Mouse (Mus musculus) neural tube, embryonic 14.5 days (tissue): ENCODE data around the gene Atoh8. TPM values are rescaled to one million over a fixed set of nuclear protein-coding genes. Genes with fewer than 3 reads are reported as not detected.

Experiments used
- ATAC-seq: fragments of 200-750 bp; cut with Nextera tagmentation; 2 replicates; pipeline ENCODE4 v1.8.0; 2017; ENCODE audit warnings: low read depth, mild to moderate bottlenecking, moderate TSS enrichment, moderate library complexity
- H3K27ac ChIP-seq: fragments of 300-500 bp; sonication (generic); 2 replicates; pipeline ENCODE4 v1.5.1; 2014; ENCODE audit warnings: low read depth, mild to moderate bottlenecking, control low read depth, low read length, moderate library complexity, mixed read lengths
- H3K27me3 ChIP-seq: fragments of 300-500 bp; sonication (generic); 2 replicates; pipeline ENCODE4 v1.6.1; 2014; ENCODE audit warnings: low read length; ENCODE audit not compliant: control insufficient read depth, insufficient read depth
- H3K36me3 ChIP-seq: fragments of 300-500 bp; sonication (generic); 2 replicates; pipeline ENCODE4 v1.6.1; 2014; ENCODE audit warnings: low read length, mixed read lengths; ENCODE audit not compliant: control insufficient read depth, insufficient read depth
- H3K4me1 ChIP-seq: fragments of 300-500 bp; sonication (generic); 2 replicates; pipeline ENCODE4 v1.6.1; 2014; ENCODE audit warnings: low read length; ENCODE audit not compliant: control insufficient read depth, insufficient read depth
- H3K4me2 ChIP-seq: fragments of 300-500 bp; sonication (generic); 2 replicates; pipeline ENCODE4 v1.6.1; 2014; ENCODE audit warnings: mild to moderate bottlenecking, low read depth, low read length, control low read depth
- H3K4me3 ChIP-seq: fragments of 300-500 bp; sonication (generic); 2 replicates; pipeline ENCODE4 v1.5.1; 2014; ENCODE audit warnings: low read depth, low read length, control low read depth, mixed read lengths
- H3K9ac ChIP-seq: fragments of 300-500 bp; sonication (generic); replicated peaks from 2 replicates; pipeline ENCODE4 v1.6.1; 2014; ENCODE audit warnings: low read depth, mild to moderate bottlenecking, control low read depth, low read length, mixed read lengths
- H3K9me3 ChIP-seq: fragments of 300-500 bp; sonication (generic); 2 replicates; pipeline ENCODE4 v1.6.1; 2016; ENCODE audit warnings: low read length; ENCODE audit not compliant: control insufficient read depth
- WGBS: fragments of 180-500 bp; shearing (Covaris S2); extraction: QIAGEN DNeasy Blood & Tissue Kit; methylation state at CpG from one replicate; pipeline ENCODE4 v1.1.7; 2014; 5-methylcytosine and 5-hydroxymethylcytosine counted together
- polyA plus RNA-seq: library from polyadenylated mRNA; unstranded; fragments of >200 nt; fragmentation: Nextera tagmentation; extraction: Ambion mirVana; gene quantifications from 2 replicates; pipeline ENCODE4 v1.2.1, GENCODE M21; 2014

The Atoh8 gene
- polyA plus RNA-seq, 1 experiment from 2014 or later: 1.1 TPM

- Histone ChIP-seq H3K36me3 (no peaks in the 10 kb centered on the region), H3K27me3 (no peaks in the 10 kb centered on the region), H3K4me1 (0 out of 2 replicates have a peak, but pooled peaks cover 5% of the 10 kb centered on the region), H3K27ac (no peak overlapping the region), H3K4me2 (no peak overlapping the region), H3K9ac (no peak overlapping the region), H3K4me3 (no peak overlapping the region), H3K9me3 (no peaks in the 10 kb centered on the region)
- no peak for ATAC-seq
Measured at GRCm38 (mm10) chr6:72197515-72197914, 37.9 kb downstream of the Atoh8 start.

DNA sequence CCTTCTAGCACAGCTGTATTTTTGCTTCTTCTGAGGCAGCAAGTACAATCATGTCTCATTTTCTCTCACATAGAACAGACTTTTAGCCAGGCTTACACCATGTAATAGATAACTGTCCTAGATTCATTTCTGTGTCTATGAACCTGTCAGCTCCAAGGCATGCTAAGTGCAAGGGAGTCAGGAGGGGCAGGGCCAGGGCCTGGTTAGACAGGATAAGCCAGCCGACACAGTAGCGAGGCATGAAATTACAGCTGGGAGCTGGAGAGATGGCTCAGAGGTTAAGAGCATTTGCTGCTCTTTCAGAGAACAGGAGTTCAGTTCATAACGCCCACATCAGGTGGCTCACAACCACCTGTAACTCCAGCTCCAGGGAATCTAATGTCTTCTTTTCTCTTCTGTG is 38.7 kb downstream of the Atoh8 start:
- WGBS: 89% methylated on average over 3 of the region's 3 CpGs
- Histone ChIP-seq H3K9me3 (no peaks in the 10 kb centered on the region), H3K4me3 (no peak overlapping the region), H3K4me1 (0 out of 2 replicates have a peak, but pooled peaks cover 5% of the 10 kb centered on the region), H3K4me2 (no peak overlapping the region), H3K27me3 (no peaks in the 10 kb centered on the region), H3K36me3 (no peaks in the 10 kb centered on the region), H3K9ac (no peak overlapping the region), H3K27ac (no peak overlapping the region)
- ATAC-seq: no peak

DNA sequence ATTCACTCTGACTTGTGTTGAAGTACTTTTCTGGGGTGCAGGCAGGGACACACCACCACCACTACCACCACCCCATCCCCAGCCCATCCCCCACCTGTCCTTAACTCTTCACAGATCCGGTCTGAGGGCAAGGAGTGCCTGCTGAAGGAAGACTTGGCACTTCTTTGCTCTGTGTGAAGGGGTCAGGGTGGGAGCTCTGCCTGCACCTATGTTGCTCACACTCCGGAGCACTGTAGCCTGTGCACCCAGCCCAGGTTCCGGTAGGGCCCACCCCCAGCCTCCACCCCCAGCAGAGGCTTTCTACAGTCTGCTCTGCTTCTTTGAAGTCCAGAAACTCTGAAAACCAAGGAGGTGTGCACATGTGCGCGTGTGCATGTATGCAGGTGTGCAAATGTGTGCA is 44.8 kb downstream of the Atoh8 start:
- 75% methylated on average over 5 of the region's 5 CpGs for WGBS
- Histone ChIP-seq H3K27ac (no peak overlapping the region), H3K9ac (no peak overlapping the region), H3K9me3 (no peaks in the 10 kb centered on the region), H3K27me3 (0 out of 2 replicates have a peak, but pooled peaks cover 3% of the 10 kb centered on the region), H3K36me3 (no peaks in the 10 kb centered on the region), H3K4me2 (no peak overlapping the region), H3K4me3 (no peak overlapping the region), H3K4me1 (peaks cover 8% of the 10 kb centered on the region; the same call in 1 of the 2 replicates)
- no peak for ATAC-seq

DNA sequence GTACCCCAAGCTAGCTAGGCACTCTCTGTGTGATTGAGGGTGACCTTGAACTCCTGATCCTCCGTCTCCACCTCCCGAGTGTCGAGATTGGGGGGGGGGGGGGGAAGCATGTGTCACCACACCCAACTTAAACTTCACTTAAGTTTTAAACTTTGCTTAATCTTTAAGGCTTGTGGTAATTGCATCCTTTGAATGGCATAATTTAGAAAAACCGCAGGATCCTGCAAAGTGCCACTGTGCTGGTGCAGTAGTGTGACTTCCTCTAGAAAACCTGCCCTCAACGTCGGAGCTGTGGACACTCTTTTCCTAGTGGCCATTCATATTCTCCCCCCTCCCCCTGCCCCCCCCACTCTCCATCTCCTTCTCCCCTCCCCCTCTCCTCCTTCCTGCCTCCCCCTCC is 45.3 kb downstream of the Atoh8 start:
- no peak overlapping the region for H3K4me3 ChIP-seq
- 46% methylated on average over 6 of the region's 6 CpGs for whole genome bisulfite sequencing
- H3K27me3 ChIP-seq: 0 out of 2 replicates have a peak, but pooled peaks cover 3% of the 10 kb centered on the region
- peaks cover 8% of the 10 kb centered on the region; the same call in 1 of the 2 replicates for H3K4me1 ChIP-seq
- no peak overlapping the region for H3K9ac ChIP-seq
- H3K9me3 ChIP-seq: no peaks in the 10 kb centered on the region
- no peak overlapping the region for H3K27ac ChIP-seq
- no peaks in the 10 kb centered on the region for H3K36me3 ChIP-seq
- no peak for ATAC-seq
- no peak overlapping the region for H3K4me2 ChIP-seq

DNA sequence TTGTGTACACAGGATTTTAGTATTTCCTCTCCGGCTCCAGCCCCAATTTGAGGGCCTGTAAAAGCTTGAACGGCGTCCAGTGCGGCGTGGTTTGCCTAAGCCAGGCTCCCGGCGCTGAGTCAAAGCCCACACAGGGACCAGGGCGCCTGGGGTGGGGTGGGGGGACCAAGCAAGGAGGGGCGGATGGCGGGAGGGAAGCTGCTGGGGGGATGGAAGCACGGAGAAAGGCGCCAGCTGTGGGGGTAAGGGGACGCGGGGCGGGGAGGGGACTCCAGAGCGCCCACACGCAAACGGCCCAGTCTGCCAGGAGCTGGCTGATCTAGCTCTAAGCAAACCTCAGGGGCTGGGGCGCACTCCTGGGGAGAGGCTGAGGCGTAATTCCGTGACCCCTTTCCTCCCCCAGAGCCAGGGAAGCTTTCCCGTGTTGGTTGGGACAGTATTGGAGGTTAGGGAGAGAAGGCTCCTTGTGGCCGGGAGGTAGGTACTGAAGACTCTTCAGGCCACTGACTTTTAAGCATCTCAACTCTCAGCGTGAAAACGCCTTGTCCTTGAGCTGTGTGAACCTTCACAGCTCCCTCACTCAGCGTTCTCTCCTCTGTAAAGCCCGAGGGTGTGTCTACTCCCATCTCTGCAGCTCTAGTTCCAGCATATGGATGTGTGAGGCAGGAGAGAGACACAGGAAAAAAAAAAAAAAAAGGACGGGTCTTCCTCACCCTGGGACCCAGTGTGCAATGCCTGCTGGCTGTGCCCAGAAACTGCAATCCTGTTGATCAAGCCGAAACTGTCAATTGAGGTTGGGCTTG is 46.1 kb downstream of the Atoh8 start:
- peak overlapping the region; percentile 49 for H3K4me2 ChIP-seq
- no peaks in the 10 kb centered on the region for H3K9me3 ChIP-seq
- 0 out of 2 replicates have a peak, but pooled peaks cover 3% of the 10 kb centered on the region for H3K27me3 ChIP-seq
- H3K4me1 ChIP-seq: peaks cover 8% of the 10 kb centered on the region; the same call in 1 of the 2 replicates
- no peak overlapping the region for H3K27ac ChIP-seq
- WGBS: 4% methylated on average over 28 of the region's 29 CpGs
- 0 out of 2 replicates have a peak overlapping the region, but pooled peaks have one; percentile 21 for H3K9ac ChIP-seq
- peak; percentile 42; the same call in 1 of the 2 replicates for ATAC-seq
- H3K4me3 ChIP-seq: no peak overlapping the region
- no peaks in the 10 kb centered on the region for H3K36me3 ChIP-seq

DNA sequence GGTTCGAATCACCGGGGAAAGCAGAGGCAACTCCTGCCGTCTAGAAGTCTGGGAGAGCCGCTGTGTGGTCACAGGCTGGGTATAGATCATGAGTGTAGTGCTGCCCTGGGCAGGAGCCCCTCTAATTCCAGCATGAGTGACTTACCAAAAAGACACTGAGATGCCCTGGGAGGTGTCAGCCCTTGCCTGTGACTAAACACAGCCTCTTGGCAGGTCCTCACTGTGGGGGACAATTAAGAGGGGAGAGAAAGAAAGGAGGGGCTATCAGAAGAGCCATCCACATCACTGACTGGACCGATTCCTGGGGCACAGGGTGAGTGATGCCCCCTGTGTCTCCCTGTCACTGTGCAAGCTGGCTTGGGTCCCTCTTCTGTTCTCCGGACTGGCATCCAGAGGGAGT is 48.6 kb downstream of the Atoh8 start:
- no peak overlapping the region for H3K4me2 ChIP-seq
- no peaks in the 10 kb centered on the region for H3K36me3 ChIP-seq
- peaks cover 8% of the 10 kb centered on the region; the same call in 1 of the 2 replicates for H3K4me1 ChIP-seq
- ATAC-seq: no peak
- no peaks in the 10 kb centered on the region for H3K9me3 ChIP-seq
- no peak overlapping the region for H3K9ac ChIP-seq
- H3K27me3 ChIP-seq: 0 out of 2 replicates have a peak, but pooled peaks cover 3% of the 10 kb centered on the region
- H3K27ac ChIP-seq: no peak overlapping the region
- no peak overlapping the region for H3K4me3 ChIP-seq
- 79% methylated on average over 6 of the region's 6 CpGs for WGBS

- H3K27ac ChIP-seq: no peak overlapping the region
- H3K4me1 ChIP-seq: peaks cover 8% of the 10 kb centered on the region; the same call in 1 of the 2 replicates
- ATAC-seq: peak; percentile 76
- no peak overlapping the region for H3K4me2 ChIP-seq
- H3K27me3 ChIP-seq: 0 out of 2 replicates have a peak, but pooled peaks cover 3% of the 10 kb centered on the region
- no peaks in the 10 kb centered on the region for H3K9me3 ChIP-seq
- 3% methylated on average over 6 of the region's 6 CpGs for WGBS
- H3K36me3 ChIP-seq: no peaks in the 10 kb centered on the region
- no peak overlapping the region for H3K4me3 ChIP-seq
- no peak overlapping the region for H3K9ac ChIP-seq
Measured at GRCm38 (mm10) chr6:72185893-72186490, 49.4 kb downstream of the Atoh8 start.

GRCm38 (mm10) chr6:72184576-72184975 is 50.8 kb downstream of the Atoh8 start:
- ATAC-seq: no peak
- Histone ChIP-seq H3K4me2 (no peak overlapping the region), H3K27me3 (0 out of 2 replicates have a peak, but pooled peaks cover 3% of the 10 kb centered on the region), H3K4me3 (no peak overlapping the region), H3K9ac (no peak overlapping the region), H3K9me3 (no peaks in the 10 kb centered on the region), H3K27ac (no peak overlapping the region), H3K36me3 (no peaks in the 10 kb centered on the region), H3K4me1 (peaks cover 8% of the 10 kb centered on the region; the same call in 1 of the 2 replicates)
- WGBS: 90% methylated on average over 5 of the region's 5 CpGs
